Mouse (Mus musculus) left cerebral cortex, adult 2 months (tissue): ENCODE data around the gene Gm9857. TPM values are rescaled to one million over a fixed set of nuclear protein-coding genes. Genes with fewer than 3 reads are reported as not detected.

Source experiments
- DNase-seq, 2 experiments: peaks; one replicate each; pipeline ENCODE4 v3.0.0; 2021 to 2022; ENCODE audit warnings: low spot score in 2 of 2, mixed read lengths in 1 of 2; ENCODE audit errors: extremely low spot score in 1 of 2
- H3K27ac ChIP-seq: fragments of 200-600 bp; 2 replicates; pipeline ENCODE4 v1.8.1; 2022
- H3K4me3 ChIP-seq: fragments of 200-600 bp; 2 replicates; pipeline ENCODE4 v1.8.1; 2022
- CTCF ChIP-seq: fragments of 200-600 bp; IDR thresholded peaks from 2 replicates; pipeline ENCODE4 v1.8.1; 2022; ENCODE audit warnings: antibody characterized with exemption, mild to moderate bottlenecking, moderate library complexity
- intact Hi-C: fragments of 180-260 bp; cut with DNase I; formaldehyde crosslinking; loops from one replicate; pipeline ENCODE4 v1.15.1; 2025
- total RNA-seq, 2 experiments: library from RNA; stranded (reverse); gene quantifications; 2 replicates each; pipeline ENCODE4 v1.2.3; 2021

Gene Gm9857
- total RNA-seq, 2 experiments from 2014 or later, result not detected

GRCm38 (mm10) chr3:108900147-108900546, 40.1 kb downstream of the Gm9857 start:
- intact Hi-C loops, result loop anchor here (5.0 to 10.0 kb wide), 2 partner anchors 198 to 235 kb away; no protein-coding TSS in a partner anchor
- no peak overlapping the region for H3K4me3 ChIP-seq
- DNase-seq, result no peak

GRCm38 (mm10) chr3:108898640-108899039, 41.6 kb downstream of the Gm9857 start:
- intact Hi-C loops, result no loop called here
- H3K4me3 ChIP-seq, result no peak overlapping the region
- DNase-seq, result no peak
- no peak overlapping the region for H3K27ac ChIP-seq
- no peak for TF ChIP-seq CTCF

More at GRCm38 (mm10) chr3:108900147-108900546, 40.1 kb downstream of the Gm9857 start:
- no peak for TF ChIP-seq CTCF
- H3K27ac ChIP-seq, result no peak overlapping the region

- intact Hi-C loops, result no loop called here
- TF ChIP-seq CTCF, result no peak
Measured at GRCm38 (mm10) chr3:108892914-108893313, 47.3 kb downstream of the Gm9857 start.

GRCm38 (mm10) chr3:108892080-108892479, 48.2 kb downstream of the Gm9857 start:
- no peak for TF ChIP-seq CTCF
- Histone ChIP-seq H3K4me3 (no peak overlapping the region), H3K27ac (no peak overlapping the region)
- no peak for DNase-seq
- intact Hi-C loops, result no loop called here

More at GRCm38 (mm10) chr3:108892914-108893313, 47.3 kb downstream of the Gm9857 start:
- H3K4me3 ChIP-seq, result no peak overlapping the region
- DNase-seq, result no peak
- H3K27ac ChIP-seq, result no peak overlapping the region

Other genes with a start within 250 kb of the Gm9857 start
- gene Gpsm2, start 218.1 kb downstream of the Gm9857 start, total RNA-seq, result 10 to 100 TPM; 12.2 to 13.5 TPM
- not detected for gene Aknad1, start 200.8 kb downstream of the Gm9857 start, total RNA-seq
- 10 to 100 TPM; 17.8 to 23.1 TPM for gene Stxbp3, start 99.9 kb downstream of the Gm9857 start, total RNA-seq
- gene Fndc7, start 50.4 kb downstream of the Gm9857 start, total RNA-seq, result under 1 TPM in 1 of 2 experiments, not detected in 1; 0.26 TPM
- gene Prpf38b, start 28.7 kb downstream of the Gm9857 start, total RNA-seq, result 10 to 100 TPM; 43.9 to 53.2 TPM
- 1 to 10 TPM; 2.1 to 2.3 TPM for gene Henmt1, start 572 bp downstream of the Gm9857 start, total RNA-seq
- gene Fam102b, start 87.2 kb upstream of the Gm9857 start, total RNA-seq, result 10 to 100 TPM; 29.6 to 35.0 TPM
- gene Slc25a54, start 140.0 kb upstream of the Gm9857 start, total RNA-seq, result not detected
- gene Slc25a24, start 182.7 kb upstream of the Gm9857 start, total RNA-seq, result 1 to 10 TPM; 3.4 to 4.0 TPM